Mouse (Mus musculus) megakaryocyte, embryonic 14.5 days (primary cell): ENCODE data around the gene Nfix.

Experiments
- FLI1 ChIP-seq: IDR thresholded peaks from 2 replicates; pipeline ENCODE4 v1.6.1; 2012; ENCODE audit warnings: low read length, inconsistent platforms, mixed read lengths
- GATA1 ChIP-seq: IDR thresholded peaks from 3 replicates; pipeline ENCODE4 v1.6.1; 2012; ENCODE audit warnings: mixed read lengths, low read length, inconsistent platforms, borderline replicate concordance

GRCm38 (mm10) chr8:84846094-84846721 lies 46.1 kb upstream of the Nfix start:
- TF ChIP-seq GATA1 (no peak), FLI1 (no peak)
